Mouse (Mus musculus) kidney, embryonic 14.5 days (tissue): ENCODE results near the gene Unc5cl. TPM values are rescaled to one million over a fixed set of nuclear protein-coding genes. Genes with fewer than 3 reads are reported as not detected.

ENCODE experiments used
- ATAC-seq: fragments of 200-750 bp; cut with Nextera tagmentation; 2 replicates; pipeline ENCODE4 v1.8.0; 2017; ENCODE audit warnings: moderate number of reproducible peaks, mild to moderate bottlenecking, moderate TSS enrichment, moderate library complexity; ENCODE audit not compliant: low FRiP score, low TSS enrichment
- H3K27ac ChIP-seq: fragments of 300-500 bp; sonication (generic); 2 replicates; pipeline ENCODE4 v1.5.1; 2014; ENCODE audit warnings: low read depth, mild to moderate bottlenecking, low read length, moderate library complexity, mixed read lengths
- H3K27me3 ChIP-seq: fragments of 300-500 bp; sonication (generic); 2 replicates; pipeline ENCODE4 v1.6.1; 2014; ENCODE audit warnings: mild to moderate bottlenecking, low read length; ENCODE audit not compliant: control insufficient read depth, insufficient read depth
- H3K36me3 ChIP-seq: fragments of 300-500 bp; sonication (generic); 2 replicates; pipeline ENCODE4 v1.6.1; 2014; ENCODE audit warnings: low read length, mixed read lengths; ENCODE audit not compliant: control insufficient read depth, insufficient read depth
- H3K4me1 ChIP-seq: fragments of 300-500 bp; sonication (generic); 2 replicates; pipeline ENCODE4 v1.6.1; 2014; ENCODE audit warnings: low read length, mixed read lengths; ENCODE audit not compliant: control insufficient read depth, insufficient read depth
- H3K4me2 ChIP-seq: fragments of 300-500 bp; sonication (generic); replicated peaks from 2 replicates; pipeline ENCODE4 v1.6.1; 2014; ENCODE audit warnings: low read depth, mild to moderate bottlenecking, low read length
- H3K4me3 ChIP-seq: fragments of 300-500 bp; sonication (generic); 2 replicates; pipeline ENCODE4 v1.5.1; 2014; ENCODE audit warnings: mild to moderate bottlenecking, low read length
- H3K9ac ChIP-seq: fragments of 300-500 bp; sonication (generic); 2 replicates; pipeline ENCODE4 v1.6.1; 2014; ENCODE audit warnings: low read depth, mild to moderate bottlenecking, low read length, moderate library complexity
- H3K9me3 ChIP-seq: fragments of 300-500 bp; sonication (generic); 2 replicates; pipeline ENCODE4 v1.6.1; 2016; ENCODE audit warnings: low read length; ENCODE audit not compliant: control insufficient read depth
- WGBS: fragments of 180-500 bp; shearing (Covaris S2); extraction: QIAGEN DNeasy Blood & Tissue Kit; methylation state at CpG from one replicate; pipeline ENCODE4 v1.1.7; 2014; 5-methylcytosine and 5-hydroxymethylcytosine counted together
- polyA plus RNA-seq: library from polyadenylated mRNA; unstranded; fragments of >200 nt; fragmentation: Nextera tagmentation; extraction: Ambion mirVana; gene quantifications from 2 replicates; pipeline ENCODE4 v1.2.1, GENCODE M21; 2014

The Unc5cl gene
- polyA plus RNA-seq, 1 experiment from 2014 or later: 4.7 TPM

- peak; percentile 85 for ATAC-seq
- Histone ChIP-seq H3K9ac (no peak overlapping the region), H3K9me3 (no peaks in the 10 kb centered on the region), H3K36me3 (peaks cover 34% of the 10 kb centered on the region), H3K27ac (no peak overlapping the region), H3K4me1 (peaks cover 17% of the 10 kb centered on the region), H3K4me2 (no peak overlapping the region), H3K27me3 (no peaks in the 10 kb centered on the region), H3K4me3 (no peak overlapping the region)
- WGBS: 84% methylated on average over 14 of the region's 14 CpGs
Observed at GRCm38 (mm10) chr17:48416425-48417195, 38.1 kb upstream of the Unc5cl start.

GRCm38 (mm10) chr17:48417521-48417920 is 37.2 kb upstream of the Unc5cl start:
- 0 out of 2 replicates have a peak, but pooled peaks have one; percentile 22 for ATAC-seq
- Histone ChIP-seq H3K36me3 (peaks cover 27% of the 10 kb centered on the region), H3K9ac (no peak overlapping the region), H3K4me3 (no peak overlapping the region), H3K9me3 (no peaks in the 10 kb centered on the region), H3K27me3 (no peaks in the 10 kb centered on the region), H3K27ac (no peak overlapping the region), H3K4me2 (no peak overlapping the region), H3K4me1 (peaks cover 13% of the 10 kb centered on the region; the same call in 1 of the 2 replicates)
- 85% methylated on average over 6 of the region's 6 CpGs for WGBS

GRCm38 (mm10) chr17:48418174-48418573 is 36.5 kb upstream of the Unc5cl start:
- H3K27me3 ChIP-seq: no peaks in the 10 kb centered on the region
- H3K9ac ChIP-seq: no peak overlapping the region
- H3K9me3 ChIP-seq: no peaks in the 10 kb centered on the region
- no peak overlapping the region for H3K4me2 ChIP-seq
- peaks cover 24% of the 10 kb centered on the region for H3K36me3 ChIP-seq
- peaks cover 13% of the 10 kb centered on the region; the same call in 1 of the 2 replicates for H3K4me1 ChIP-seq
- 0 out of 2 replicates have a peak overlapping the region, but pooled peaks have one; percentile 8 for H3K27ac ChIP-seq
- H3K4me3 ChIP-seq: no peak overlapping the region
- no peak; the same call in 1 of the 2 replicates for ATAC-seq
- WGBS: 28% methylated on average over 7 of the region's 7 CpGs

- no peak overlapping the region for H3K4me2 ChIP-seq
- no peak for ATAC-seq
- H3K9ac ChIP-seq: no peak overlapping the region
- no peak overlapping the region for H3K4me3 ChIP-seq
- no peaks in the 10 kb centered on the region for H3K27me3 ChIP-seq
- no peaks in the 10 kb centered on the region for H3K9me3 ChIP-seq
- H3K4me1 ChIP-seq: peaks cover 13% of the 10 kb centered on the region; the same call in 1 of the 2 replicates
- WGBS: 90% methylated on average over 1 of the region's 1 CpGs
- peaks cover 24% of the 10 kb centered on the region for H3K36me3 ChIP-seq
- no peak overlapping the region for H3K27ac ChIP-seq
Observed at GRCm38 (mm10) chr17:48418781-48419180, 35.9 kb upstream of the Unc5cl start.

- H3K36me3 ChIP-seq: peaks cover 19% of the 10 kb centered on the region
- H3K9ac ChIP-seq: no peak overlapping the region
- H3K27ac ChIP-seq: no peak overlapping the region
- H3K4me3 ChIP-seq: no peak overlapping the region
- H3K4me1 ChIP-seq: peaks cover 13% of the 10 kb centered on the region; the same call in 1 of the 2 replicates
- H3K27me3 ChIP-seq: no peaks in the 10 kb centered on the region
- 63% methylated on average over 2 of the region's 2 CpGs for WGBS
- ATAC-seq: no peak
- no peaks in the 10 kb centered on the region for H3K9me3 ChIP-seq
- no peak overlapping the region for H3K4me2 ChIP-seq
Observed at GRCm38 (mm10) chr17:48419571-48419970, 35.1 kb upstream of the Unc5cl start.

GRCm38 (mm10) chr17:48424237-48424636 is 30.5 kb upstream of the Unc5cl start:
- Histone ChIP-seq H3K4me3 (no peak overlapping the region), H3K9me3 (no peaks in the 10 kb centered on the region), H3K36me3 (no peaks in the 10 kb centered on the region), H3K9ac (no peak overlapping the region), H3K4me2 (no peak overlapping the region), H3K4me1 (peaks cover 23% of the 10 kb centered on the region), H3K27ac (no peak overlapping the region), H3K27me3 (no peaks in the 10 kb centered on the region)
- WGBS: 79% methylated on average over 9 of the region's 9 CpGs
- no peak for ATAC-seq

GRCm38 (mm10) chr17:48425823-48426612 is 28.7 kb upstream of the Unc5cl start:
- no peak overlapping the region for H3K4me3 ChIP-seq
- H3K27me3 ChIP-seq: no peaks in the 10 kb centered on the region
- no peaks in the 10 kb centered on the region for H3K9me3 ChIP-seq
- H3K9ac ChIP-seq: no peak overlapping the region
- 42% methylated on average over 9 of the region's 9 CpGs for WGBS
- no peak overlapping the region for H3K4me2 ChIP-seq
- no peak overlapping the region for H3K27ac ChIP-seq
- peaks cover 31% of the 10 kb centered on the region for H3K4me1 ChIP-seq
- no peak for ATAC-seq
- no peaks in the 10 kb centered on the region for H3K36me3 ChIP-seq

GRCm38 (mm10) chr17:48426991-48427750 is 27.5 kb upstream of the Unc5cl start:
- Histone ChIP-seq H3K4me2 (no peak overlapping the region), H3K9ac (no peak overlapping the region), H3K36me3 (no peaks in the 10 kb centered on the region), H3K27me3 (no peaks in the 10 kb centered on the region), H3K4me1 (peaks cover 37% of the 10 kb centered on the region), H3K4me3 (no peak overlapping the region), H3K27ac (peak overlapping the region; percentile 53; the same call in 1 of the 2 replicates), H3K9me3 (no peaks in the 10 kb centered on the region)
- WGBS: 46% methylated on average over 13 of the region's 13 CpGs
- peak; percentile 24; the same call in 1 of the 2 replicates for ATAC-seq
